ENCODE assay signal across 13 mouse cellular contexts in genomic region chr10:60822641-60823425, GRCm38 (mm10). TPM values are rescaled to one million over a fixed set of nuclear protein-coding genes. Genes with fewer than 3 reads are reported as not detected.
DNase-seq lines count a peak whose midpoint lies in the region; ATAC-seq lines count a peak whose summit lies in the region.
"Had no signal": no experiment of that assay in that cellular context is flagged by ENCODE, and none has a peak within 500 bp of the region (broad histone marks: within the 10 kb centered on the region; RNA-seq: fewer than 3 reads in every experiment).

No protein-coding gene starts in this region.

- DNase-seq in cerebellum, adult 11 months, result peak; percentile 41
- peak; percentile 8 to 10 for DNase-seq in kidney, postnatal 4 days
- no peak for DNase-seq in kidney, postnatal 25 days
- DNase-seq in ovary, postnatal 14 days (ENCODE audit: low spot score), result no peak
- no peak for DNase-seq in left cerebral cortex, postnatal 4 days
- DNase-seq: right cerebral cortex, postnatal 4 days had no signal

- WGBS in heart, embryonic 11.5 days (ENCODE audit: insufficient replicate concordance), result 41% methylated on average over 17 of the region's 17 CpGs
- whole genome bisulfite sequencing in limb, embryonic 13.5 days, result 64% methylated on average over 17 of the region's 17 CpGs

- H3K27me3 ChIP-seq in heart, embryonic 11.5 days (ENCODE audit: control insufficient read depth, insufficient read depth, low read length), result no peaks in the 10 kb centered on the region
- peaks cover 1% of the 10 kb centered on the region; the same call in 1 of the 2 replicates for H3K27me3 ChIP-seq in limb, embryonic 13.5 days

- H3K4me1 ChIP-seq in heart, embryonic 11.5 days (ENCODE audit: control insufficient read depth, insufficient read depth, low read length), result peaks cover 96% of the 10 kb centered on the region
- H3K4me1 ChIP-seq in limb, embryonic 13.5 days, result peaks cover 87% of the 10 kb centered on the region

- peak overlapping the region; percentile 78 for H3K27ac ChIP-seq in heart, embryonic 11.5 days (ENCODE audit: low read depth, low read length)
- H3K27ac ChIP-seq in limb, embryonic 13.5 days, result no peak overlapping the region
- H3K27ac ChIP-seq: embryonic facial prominence, embryonic 15.5 days; limb, embryonic 15.5 days had no signal

- H3K36me3 ChIP-seq in heart, embryonic 11.5 days (ENCODE audit: control insufficient read depth, insufficient read depth, low read length), result no peaks in the 10 kb centered on the region
- H3K36me3 ChIP-seq in limb, embryonic 13.5 days, result no peaks in the 10 kb centered on the region
- H3K36me3 ChIP-seq: embryonic facial prominence, embryonic 15.5 days; limb, embryonic 15.5 days had no signal

- ATAC-seq in cerebellum, adult (ENCODE audit: insufficient number of reproducible peaks, low FRiP score, low TSS enrichment), result no peak
- ATAC-seq in heart, embryonic 11.5 days (replicated peaks; ENCODE audit: insufficient number of reproducible peaks, low FRiP score, low TSS enrichment), result no peak
- no peak for ATAC-seq in limb, embryonic 13.5 days (ENCODE audit: low FRiP score, low read depth)

- intact Hi-C loops in left cerebral cortex, postnatal 4 days (cut with DNase I), result no loop called here

- H3K4me3 ChIP-seq in heart, embryonic 11.5 days (ENCODE audit: low read depth, low read length), result no peak overlapping the region
- H3K4me3 ChIP-seq in limb, embryonic 13.5 days, result no peak overlapping the region
- H3K4me3 ChIP-seq: embryonic facial prominence, embryonic 15.5 days; limb, embryonic 15.5 days had no signal

- H3K9me3 ChIP-seq in heart, embryonic 11.5 days (replicated peaks; ENCODE audit: control insufficient read depth, low read length), result no peaks in the 10 kb centered on the region
- no peaks in the 10 kb centered on the region for H3K9me3 ChIP-seq in limb, embryonic 13.5 days
- H3K9me3 ChIP-seq: embryonic facial prominence, embryonic 15.5 days; limb, embryonic 15.5 days had no signal

- peak overlapping the region; percentile 54 for H3K9ac ChIP-seq in heart, embryonic 11.5 days (ENCODE audit: low read depth, low read length)
- H3K9ac ChIP-seq in limb, embryonic 13.5 days, result 0 out of 2 replicates have a peak overlapping the region, but pooled peaks have one; percentile 40
- H3K9ac ChIP-seq: embryonic facial prominence, embryonic 15.5 days; limb, embryonic 15.5 days had no signal

- peak overlapping the region; percentile 90 for H3K4me2 ChIP-seq in heart, embryonic 11.5 days
- H3K4me2 ChIP-seq in limb, embryonic 13.5 days (replicated peaks), result no peak overlapping the region
- H3K4me2 ChIP-seq: embryonic facial prominence, embryonic 15.5 days; limb, embryonic 15.5 days; midbrain, embryonic 11.5 days had no signal

RNA-seq across cellular contexts. Expression of gene Unc5b, which starts 8.5 kb away (rescaled TPM):
- 15.0 and 15.6 TPM in 2 replicates for polyA plus RNA-seq in heart, embryonic 11.5 days (2014; fragmentation: Nextera tagmentation; extraction: Ambion mirVana)
- 8.1 and 8.3 TPM in 2 replicates for polyA plus RNA-seq in limb, embryonic 13.5 days (2015; fragmentation: Nextera tagmentation; extraction: Ambion mirVana)
- total RNA-seq in left cerebral cortex, postnatal 4 days (2021), result 1 to 10 TPM; 7.2 to 9.1 TPM
- total RNA-seq: MEL had no signal

Comparison
In these comparisons a context has a peak if more than half of its experiments do, and no peak if none do; other contexts are left out.
1. DNase-seq: peak in cerebellum, adult 11 months (single experiment) and kidney, postnatal 4 days (2 of 2); none in kidney, postnatal 25 days (0 of 2), ovary, postnatal 14 days (single experiment) and left cerebral cortex, postnatal 4 days (single experiment).